Mouse (Mus musculus) liver, postnatal 0 days (tissue): Measurements from ENCODE around the gene Pdxk.

Experiments
- CTCF ChIP-seq: sonication (generic); IDR thresholded peaks from 2 replicates; pipeline ENCODE4 v1.5.1; 2016; ENCODE audit warnings: antibody characterized with exemption, low read depth
- EP300 ChIP-seq: IDR thresholded peaks from 2 replicates; pipeline ENCODE4 v1.6.1; 2016; ENCODE audit warnings: antibody characterized with exemption, low read depth, mild to moderate bottlenecking

DNA sequence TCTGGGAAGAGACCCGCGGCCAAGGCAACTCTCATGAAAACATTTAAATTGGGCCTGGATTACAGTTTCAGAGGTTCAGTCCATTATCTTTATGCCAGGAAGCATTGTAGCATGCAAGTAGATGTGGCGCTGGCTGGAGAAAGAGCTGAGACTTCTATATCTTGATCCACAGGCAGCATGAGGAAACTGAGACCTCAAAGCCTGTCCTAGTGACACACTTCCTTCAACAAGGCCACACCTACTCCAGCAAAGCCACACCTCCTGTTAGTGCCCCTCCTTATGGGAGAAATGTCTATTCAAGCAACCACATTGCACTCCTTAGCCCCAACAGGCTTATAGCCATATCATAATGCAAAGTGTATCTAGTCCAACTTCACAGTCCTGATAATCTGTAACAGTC, 42.2 kb downstream of the Pdxk start:
- no peak for TF ChIP-seq CTCF
- no peak for TF ChIP-seq EP300
